Mouse (Mus musculus) right cerebral cortex, postnatal 36 days (tissue): ENCODE results near the gene Svip.
A peak's percentile ranks its signal among the peaks of the same experiment; 100 is the strongest.

ENCODE experiments used
- DNase-seq, 2 experiments: peaks; one replicate each; pipeline ENCODE4 v3.0.0; 2022; ENCODE audit warnings: low spot score in 2 of 2, mixed read lengths in 1 of 2

The Svip gene

GRCm38 (mm10) chr7:52005511-52006295 is at the start of gene Svip:
TSS of gene Svip (minus strand) at chr7:52006018.
- peak; percentile 91 to 97 for DNase-seq

DNA sequence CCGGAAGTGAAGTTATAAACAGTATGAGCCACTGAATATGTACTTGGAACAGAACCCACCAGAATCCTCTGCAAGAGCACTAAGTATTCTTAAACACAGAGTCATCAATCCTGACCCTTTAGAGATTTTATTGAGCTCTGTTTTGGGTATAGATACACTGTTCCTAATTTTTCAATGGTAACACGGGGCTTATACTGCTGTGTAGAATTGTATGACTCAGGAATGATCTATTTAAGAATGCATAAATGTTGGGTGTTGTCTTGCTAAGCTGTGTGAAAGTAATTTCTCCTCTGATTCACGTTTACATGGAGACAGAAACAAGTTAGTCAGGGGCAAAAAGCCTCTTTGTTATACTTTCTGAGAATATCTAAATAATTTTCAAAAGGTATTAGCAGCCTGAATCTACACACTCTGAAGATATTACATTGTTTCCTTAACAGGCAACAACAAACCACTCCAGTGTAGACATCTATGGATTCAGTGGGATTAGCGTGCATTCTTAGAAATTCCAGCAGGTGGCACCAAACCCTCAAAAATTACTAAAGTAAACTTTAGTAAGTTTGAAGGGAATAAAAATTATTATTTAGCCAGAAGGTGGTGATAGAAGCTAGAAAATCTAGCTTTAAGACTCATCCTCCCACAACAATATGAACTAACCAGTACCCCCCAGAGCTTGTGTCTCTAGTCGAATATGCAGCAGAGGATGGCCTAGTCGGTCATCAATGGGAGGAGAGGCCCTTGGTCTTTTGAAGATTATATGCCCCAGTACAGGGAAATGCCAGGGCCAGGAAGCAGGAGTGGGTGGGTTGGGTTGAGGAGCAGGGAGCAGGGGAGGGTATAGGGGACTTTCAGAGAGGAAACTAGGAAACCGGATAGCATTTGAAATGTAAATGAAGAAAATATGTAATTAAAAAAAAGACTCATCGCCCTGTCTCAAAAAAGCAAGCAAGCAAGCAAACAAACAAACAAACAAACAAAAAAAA is 32.1 kb upstream of the Svip start:
- no peak for DNase-seq

GRCm38 (mm10) chr7:52024050-52024626 is 18.3 kb upstream of the Svip start:
- no peak for DNase-seq

DNA sequence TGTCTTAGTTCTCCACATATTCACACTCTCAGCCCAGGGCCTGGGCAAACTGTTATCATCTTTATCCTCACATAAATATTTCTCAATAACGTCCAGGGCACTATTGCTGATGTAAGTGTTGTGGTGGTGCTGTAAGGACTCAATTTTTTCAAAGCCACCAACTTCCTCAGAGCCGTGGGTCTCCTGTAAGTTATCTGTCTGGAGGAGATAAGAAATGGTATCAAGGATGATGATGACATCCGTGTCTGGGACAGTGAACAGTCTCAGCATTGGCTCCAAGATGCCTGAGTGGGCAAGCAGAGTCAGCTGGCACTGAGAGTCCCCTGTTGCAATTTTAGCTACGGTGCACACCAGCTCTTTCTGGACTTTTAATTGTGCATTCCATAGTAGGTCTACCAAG is 16.2 kb upstream of the Svip start:
- no peak for DNase-seq

- no peak for DNase-seq
These were observed 9.8 kb upstream of the Svip start, which contains the start of gene 1700015G11Rik for GRCm38 (mm10) chr7:52015628-52016027. TSS of gene 1700015G11Rik (minus strand) at chr7:52015728.

DNA sequence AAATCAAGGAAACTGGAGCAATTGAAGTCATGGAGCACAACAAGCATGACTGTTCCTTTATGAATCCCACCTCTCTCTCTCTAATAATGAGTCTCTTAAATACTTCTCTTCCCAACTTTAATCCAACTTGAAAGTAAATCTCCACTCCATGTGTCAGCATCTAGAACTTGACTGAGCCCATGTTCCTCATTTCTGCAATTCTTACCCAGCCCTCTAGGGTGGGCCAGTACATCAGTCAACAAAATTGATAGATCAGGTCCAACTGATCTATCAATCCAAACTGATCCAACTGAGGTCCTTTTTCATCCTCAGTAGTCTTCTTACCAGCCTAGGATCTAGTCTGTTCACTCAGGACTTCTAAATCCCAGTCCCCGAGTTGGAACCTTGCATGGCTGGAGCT is 9.4 kb upstream of the Svip start:
- no peak for DNase-seq

- no peak for DNase-seq
These were observed 7.6 kb upstream of the Svip start for GRCm38 (mm10) chr7:52013457-52013856.

DNA sequence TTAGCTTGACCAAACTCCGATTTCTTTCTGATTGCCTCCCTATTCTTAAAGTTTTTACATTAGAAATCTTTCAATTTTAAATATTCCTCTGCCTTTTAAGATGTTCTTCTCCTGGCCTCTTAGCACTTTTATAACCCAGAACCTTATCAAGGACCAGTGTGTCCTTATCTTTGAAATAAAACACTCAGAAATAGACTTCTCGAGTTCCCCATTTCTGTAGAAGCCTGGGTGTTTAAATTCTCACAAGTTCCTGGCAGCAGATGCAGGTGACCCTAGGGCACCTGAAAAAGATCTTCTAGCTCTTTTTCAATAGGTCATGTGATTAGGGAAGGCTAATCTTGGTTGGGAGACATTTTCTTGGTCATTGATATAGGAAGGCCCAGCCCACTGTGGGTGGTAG is 1.3 kb upstream of the Svip start:
- no peak for DNase-seq

- no peak for DNase-seq
These were observed 445 bp upstream of the Svip start for GRCm38 (mm10) chr7:52006296-52006630.

GRCm38 (mm10) chr7:51991020-51991419 is 14.8 kb downstream of the Svip start:
- DNase-seq: no peak

DNA sequence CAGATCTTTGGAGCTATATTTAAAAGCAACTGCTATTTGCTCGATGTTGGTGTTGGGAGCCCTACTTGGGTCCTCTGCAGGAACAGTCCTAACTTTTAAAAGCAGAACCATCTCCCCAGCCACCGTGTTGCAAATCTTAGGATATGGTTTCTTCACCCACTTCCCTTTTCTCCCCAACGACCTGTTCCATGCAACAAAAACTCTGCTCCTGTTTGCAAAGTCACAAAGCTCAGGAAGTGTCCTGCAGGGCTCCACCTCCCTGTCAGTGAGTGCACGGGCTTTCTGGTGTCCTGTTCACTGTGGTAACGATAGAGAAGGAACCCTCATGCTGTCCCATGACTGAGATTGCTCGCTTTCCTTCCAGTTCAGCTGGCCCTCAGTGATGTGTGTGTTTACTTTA is 18.9 kb downstream of the Svip start:
- DNase-seq: no peak

DNA sequence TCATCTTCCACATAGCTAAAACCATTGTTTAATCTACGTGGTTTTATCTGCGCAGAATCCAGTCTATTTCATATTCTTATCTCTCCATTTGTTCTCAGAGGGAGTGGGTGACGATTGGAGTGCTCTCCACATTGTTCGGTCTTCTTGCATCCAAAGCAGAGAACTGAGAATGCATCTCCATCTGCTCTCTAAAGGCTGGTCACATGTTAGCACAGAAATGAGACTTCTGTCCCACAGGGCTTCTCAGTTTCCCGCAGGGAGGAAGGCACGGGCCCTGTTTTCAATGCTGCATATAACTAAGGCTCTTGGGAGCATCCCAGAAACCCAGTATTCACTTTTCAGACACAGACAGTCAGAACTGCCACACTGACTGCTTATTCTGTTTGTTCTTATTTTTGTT is 20.1 kb downstream of the Svip start:
- DNase-seq: no peak

DNA sequence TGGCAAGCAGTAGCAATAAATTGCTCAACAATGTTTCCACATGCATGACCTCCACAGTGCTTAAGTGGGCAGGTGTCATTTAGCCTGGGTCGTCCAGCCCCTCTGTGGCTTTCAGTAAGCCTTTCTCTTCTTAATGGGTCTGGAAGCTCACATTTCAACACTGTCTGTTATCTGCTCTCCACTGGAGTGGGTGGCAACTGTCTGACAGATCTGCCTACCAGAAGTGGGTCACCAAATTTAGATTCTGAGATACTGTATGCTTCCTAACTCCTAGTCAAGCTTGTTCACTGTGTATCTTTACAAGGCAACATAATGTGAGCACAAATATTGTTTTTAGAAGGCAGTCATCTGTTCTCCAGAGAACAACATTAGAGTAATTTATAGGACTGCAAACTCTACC is 23.5 kb downstream of the Svip start:
- DNase-seq: peak in 1 of 2 experiments; percentile 58

DNA sequence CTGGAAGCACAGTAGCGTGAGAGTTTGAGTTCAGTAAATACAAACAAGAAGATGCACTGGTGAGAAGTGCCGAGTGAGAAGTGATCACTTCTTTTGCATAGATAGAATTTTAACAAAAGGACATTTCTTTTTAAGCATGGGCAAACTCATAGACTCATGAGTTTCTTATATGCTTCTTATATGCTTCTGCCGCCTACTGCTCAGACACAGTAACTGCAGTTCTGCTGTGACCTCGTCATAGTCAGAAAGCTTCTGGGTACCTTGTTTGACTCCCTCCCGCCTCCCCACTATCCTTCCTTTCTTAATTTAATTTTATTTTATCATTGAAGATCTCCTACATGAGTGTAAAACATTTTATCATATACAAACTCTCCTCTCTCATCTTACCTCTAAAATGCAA is 26.5 kb downstream of the Svip start:
- DNase-seq: no peak

- no peak for DNase-seq
These were observed 30.6 kb downstream of the Svip start for GRCm38 (mm10) chr7:51975181-51975580.

DNA sequence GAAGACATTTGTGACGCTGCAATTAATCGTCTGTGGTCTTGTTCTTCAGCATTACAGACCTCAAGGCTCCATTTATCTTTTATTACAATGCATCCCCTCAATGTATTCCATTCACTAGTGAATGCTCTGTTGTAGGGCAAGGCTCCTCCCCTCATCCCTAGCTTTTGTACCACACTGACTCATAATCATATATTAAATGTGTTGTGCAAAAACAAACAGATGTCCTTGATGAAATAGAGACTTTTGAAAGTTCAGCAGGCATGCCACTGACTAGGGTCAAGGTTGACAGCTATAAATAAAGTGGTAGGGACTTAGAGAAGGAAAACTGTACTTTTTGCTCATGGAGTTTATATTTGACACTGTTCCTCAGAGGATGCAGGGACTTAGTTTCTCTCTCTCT is 32.3 kb downstream of the Svip start:
- DNase-seq: no peak

- DNase-seq: no peak
These were observed 32.7 kb downstream of the Svip start for GRCm38 (mm10) chr7:51973091-51973490.

GRCm38 (mm10) chr7:51972252-51972855 is 33.5 kb downstream of the Svip start:
- peak; percentile 20 to 32 for DNase-seq

DNA sequence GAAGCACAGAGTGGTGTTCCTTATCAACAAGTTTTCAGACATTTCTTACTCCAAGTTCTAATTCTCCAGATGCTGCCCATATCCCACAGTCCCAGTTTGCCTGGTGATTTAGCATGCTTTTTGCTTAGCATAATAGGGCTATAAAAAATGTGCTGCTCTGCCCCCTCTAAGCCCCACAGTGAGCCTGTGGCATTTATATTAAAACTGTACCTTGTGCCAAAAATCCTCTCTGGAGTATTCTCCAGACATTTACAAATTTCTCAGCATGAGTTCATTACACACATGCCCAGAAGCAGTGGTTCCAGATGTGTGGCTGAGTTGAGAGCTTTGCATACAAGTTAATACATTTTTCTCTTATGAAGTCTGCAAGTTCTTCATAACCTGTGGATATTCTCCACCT is 36.4 kb downstream of the Svip start:
- no peak for DNase-seq

DNA sequence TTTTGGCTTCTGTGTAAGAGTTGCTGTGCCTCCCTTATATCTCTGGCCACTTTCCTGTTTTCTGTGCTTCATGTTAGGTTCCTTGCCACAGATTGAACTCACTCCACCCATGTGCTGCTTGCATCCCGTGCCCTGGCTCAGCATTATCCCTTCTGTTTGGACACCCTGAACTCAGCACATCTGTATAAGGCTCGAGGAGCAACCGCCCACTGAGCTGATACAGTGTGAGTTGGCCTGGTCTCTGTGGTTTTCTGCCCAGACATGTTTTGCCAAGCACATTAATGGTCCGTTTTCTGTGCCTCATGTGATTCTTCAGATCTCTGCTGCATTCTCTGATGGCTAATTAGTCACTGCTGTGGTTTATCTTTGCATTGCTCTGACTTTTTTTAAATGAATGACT is 38.2 kb downstream of the Svip start:
- no peak for DNase-seq

DNA sequence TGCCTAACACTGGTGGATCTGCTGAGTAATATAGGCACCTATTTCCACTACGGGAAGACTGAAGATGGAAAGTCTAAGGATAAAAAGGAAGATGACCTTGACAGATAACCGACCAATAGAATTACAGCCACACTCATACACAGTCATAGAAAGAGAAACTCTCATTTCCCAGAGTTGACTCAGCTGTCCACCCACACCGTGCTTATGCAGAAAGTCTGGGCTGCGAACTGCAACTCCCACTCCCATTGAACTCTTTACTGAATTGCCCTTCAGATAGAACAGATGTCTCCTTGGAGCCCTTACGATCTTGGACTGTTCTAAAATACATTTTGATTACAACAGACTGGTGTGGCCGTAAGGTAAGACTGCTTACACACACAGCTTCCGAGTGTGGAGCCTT is 41.1 kb downstream of the Svip start:
- DNase-seq: peak; percentile 34 to 52
